Mouse (Mus musculus) brain, embryonic 14.5 days (tissue): ENCODE data around the gene Olfr1154. TPM values are rescaled to one million over a fixed set of nuclear protein-coding genes. Genes with fewer than 3 reads are reported as not detected.

Experiments
- DNase-seq: peaks from one replicate; pipeline ENCODE4 v3.0.0-alpha.2; 2011; ENCODE audit warnings: low read depth
- CTCF ChIP-seq: fragments of 200-500 bp; IDR thresholded peaks from 2 replicates; pipeline ENCODE4 v1.5.1; 2012; ENCODE audit warnings: inconsistent platforms, mild to moderate bottlenecking, moderate library complexity, borderline replicate concordance; ENCODE audit not compliant: insufficient read depth, insufficient read length; ENCODE audit errors: extremely low read depth
- POLR2A ChIP-seq: fragments of 200-500 bp; IDR thresholded peaks from 2 replicates; pipeline ENCODE4 v1.6.1; 2012; ENCODE audit warnings: mild to moderate bottlenecking, inconsistent platforms, borderline replicate concordance; ENCODE audit not compliant: poor library complexity, insufficient read depth, insufficient read length, severe bottlenecking; ENCODE audit errors: extremely low read depth
- polyA plus RNA-seq: library from polyadenylated mRNA; depleted of rRNA; stranded (reverse); fragments of >200 nt; gene quantifications from 2 replicates; pipeline ENCODE4 v1.2.3, GENCODE M21; 2012; rRNA removed

Gene Olfr1154
- not detected in 2 replicates for polyA plus RNA-seq

GRCm38 (mm10) chr2:87905066-87905465, at the start of gene Olfr1154:
TSS of gene Olfr1154 (minus strand) at chr2:87905166.
- DNase-seq: no peak
- TF ChIP-seq POLR2A: no peak

DNA sequence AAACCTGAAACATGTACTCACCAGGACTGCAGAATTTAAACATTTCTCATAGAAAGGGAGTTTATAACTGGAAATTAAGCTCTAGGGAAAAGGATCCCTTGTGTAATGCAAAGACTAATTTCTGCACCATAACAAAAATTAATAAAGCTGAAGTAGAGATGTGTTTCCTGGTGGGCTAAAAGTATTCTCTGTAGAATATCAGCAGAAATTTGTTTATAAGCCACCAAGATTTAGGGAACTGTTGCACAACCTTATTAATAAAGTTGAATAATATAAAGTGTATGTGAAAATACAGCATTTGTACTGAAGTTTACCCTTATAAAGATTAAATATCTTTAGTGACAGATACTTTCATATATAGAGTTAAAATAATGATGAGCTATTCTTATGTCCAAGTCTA, 48.0 kb upstream of the Olfr1154 start, which contains the start of gene Olfr1156:
Gene Olfr1156 (minus strand): TSS at position 101 of the 400 bp plus-strand sequence.
- no peak for TF ChIP-seq CTCF
- TF ChIP-seq POLR2A: no peak
- no peak for DNase-seq

GRCm38 (mm10) chr2:87945037-87945436, 40.1 kb upstream of the Olfr1154 start, which contains the start of gene Olfr1155:
TSS of gene Olfr1155 (minus strand) at chr2:87945137.
- no peak for DNase-seq
- TF ChIP-seq POLR2A (no peak), CTCF (no peak)

DNA sequence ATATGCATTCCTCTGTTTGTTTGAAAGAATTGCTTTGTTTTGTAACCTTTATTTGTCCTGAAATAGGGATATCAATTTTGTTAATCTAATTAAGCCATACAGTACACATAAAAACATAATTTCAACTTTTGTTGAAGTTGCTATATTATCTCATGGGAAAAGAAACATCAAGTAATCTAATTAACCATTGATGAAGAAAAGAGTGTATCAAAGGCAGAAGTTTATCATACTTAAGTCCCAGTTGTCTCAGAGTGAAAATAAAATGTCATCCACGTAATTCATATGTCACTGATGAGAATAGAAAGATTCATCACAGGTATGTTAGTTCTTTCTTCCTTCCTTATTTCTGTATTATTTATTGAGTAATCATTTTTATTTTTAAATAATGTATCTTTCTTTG, 10.3 kb downstream of the Olfr1154 start, which contains the start of gene Olfr1153:
Gene Olfr1153 (plus strand): TSS at position 301 of the 400 bp plus-strand sequence.
- TF ChIP-seq POLR2A (no peak), CTCF (no peak)
- no peak for DNase-seq

DNA sequence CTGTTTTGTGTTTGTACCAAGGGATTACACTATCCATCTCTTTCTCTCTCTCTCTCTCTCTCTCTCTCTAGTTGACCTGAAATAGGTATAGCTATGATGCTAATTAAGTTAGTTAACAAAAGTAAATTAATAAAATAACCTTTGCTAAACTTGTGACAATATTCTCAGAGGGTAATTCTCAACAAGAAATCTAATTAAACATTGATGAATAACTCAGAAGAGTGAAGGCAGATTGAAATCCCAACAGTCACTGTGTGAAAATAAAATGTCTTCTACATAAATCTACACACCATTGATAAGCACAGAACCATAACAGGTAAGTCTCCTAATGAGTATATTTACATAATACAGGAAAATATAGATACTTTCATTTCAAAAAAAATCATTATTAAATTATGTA, 38.8 kb downstream of the Olfr1154 start, which contains the start of gene Olfr1152:
Gene Olfr1152 (plus strand): TSS at position 301 of the 400 bp plus-strand sequence.
- TF ChIP-seq POLR2A: no peak
- TF ChIP-seq CTCF: no peak
- DNase-seq: no peak

- TF ChIP-seq POLR2A (no peak), CTCF (no peak)
- no peak for DNase-seq
Measured at GRCm38 (mm10) chr2:87855562-87855961, 49.4 kb downstream of the Olfr1154 start, which contains the start of gene Olfr1151. TSS of gene Olfr1151 (plus strand) at chr2:87855862.

Other genes with a start within 250 kb of the Olfr1154 start
- not detected in 2 replicates for gene Olfr1134, start 246.7 kb downstream of the Olfr1154 start, polyA plus RNA-seq
- gene Olfr1135, start 231.5 kb downstream of the Olfr1154 start, polyA plus RNA-seq: not detected in 2 replicates
- gene Olfr1136, start 211.2 kb downstream of the Olfr1154 start, polyA plus RNA-seq: not detected in 2 replicates
- not detected in 2 replicates for gene Olfr1137, start 192.0 kb downstream of the Olfr1154 start, polyA plus RNA-seq
- not detected in 2 replicates for gene Olfr1138, start 165.2 kb downstream of the Olfr1154 start, polyA plus RNA-seq
- not detected in 2 replicates for gene Olfr1140, start 161.4 kb downstream of the Olfr1154 start, polyA plus RNA-seq
- gene Olfr1141, start 151.2 kb downstream of the Olfr1154 start, polyA plus RNA-seq: not detected in 2 replicates
- not detected in 2 replicates for gene Olfr152, start 125.7 kb downstream of the Olfr1154 start, polyA plus RNA-seq
- gene Olfr1143, start 104.6 kb downstream of the Olfr1154 start, polyA plus RNA-seq: not detected in 2 replicates
- not detected in 2 replicates for gene Olfr1145, start 95.3 kb downstream of the Olfr1154 start, polyA plus RNA-seq
- gene Olfr1148, start 74.6 kb downstream of the Olfr1154 start, polyA plus RNA-seq: not detected in 2 replicates
- gene Olfr1150-ps1, start 61.2 kb downstream of the Olfr1154 start, polyA plus RNA-seq: not detected in 2 replicates
- not detected in 2 replicates for gene Olfr1151, start 49.3 kb downstream of the Olfr1154 start, polyA plus RNA-seq
- not detected in 2 replicates for gene Olfr1152, start 38.7 kb downstream of the Olfr1154 start, polyA plus RNA-seq
- not detected in 2 replicates for gene Olfr1153, start 10.2 kb downstream of the Olfr1154 start, polyA plus RNA-seq
- not detected in 2 replicates for gene Olfr1155, start 40.0 kb upstream of the Olfr1154 start, polyA plus RNA-seq
- not detected in 2 replicates for gene Olfr1156, start 47.9 kb upstream of the Olfr1154 start, polyA plus RNA-seq
- not detected in 2 replicates for gene Olfr1157, start 63.1 kb upstream of the Olfr1154 start, polyA plus RNA-seq
- gene Olfr74, start 69.5 kb upstream of the Olfr1154 start, polyA plus RNA-seq: not detected in 2 replicates
- not detected in 2 replicates for gene Olfr1158, start 84.9 kb upstream of the Olfr1154 start, polyA plus RNA-seq
- gene Olfr1160, start 103.1 kb upstream of the Olfr1154 start, polyA plus RNA-seq: not detected in 2 replicates
- gene Olfr1161, start 117.6 kb upstream of the Olfr1154 start, polyA plus RNA-seq: not detected in 2 replicates
- gene Olfr73, start 132.5 kb upstream of the Olfr1154 start, polyA plus RNA-seq: not detected in 2 replicates
- gene Olfr1162, start 146.0 kb upstream of the Olfr1154 start, polyA plus RNA-seq: not detected in 2 replicates
- not detected in 2 replicates for gene Olfr1163, start 166.7 kb upstream of the Olfr1154 start, polyA plus RNA-seq
- not detected in 2 replicates for gene Olfr1164, start 188.8 kb upstream of the Olfr1154 start, polyA plus RNA-seq
- not detected in 2 replicates for gene Olfr1166, start 223.1 kb upstream of the Olfr1154 start, polyA plus RNA-seq